In genomic region chr2:118182136-118182535, GRCm38 (mm10) we compare ENCODE assay signal across 29 mouse cellular contexts.
DNase-seq lines count a peak whose midpoint lies in the region; ATAC-seq and TF ChIP-seq lines count a peak whose summit lies in the region.
"Had no signal": no experiment of that assay in that cellular context is flagged by ENCODE, and none has a peak within 500 bp of the region (broad histone marks: within the 10 kb centered on the region; RNA-seq: fewer than 3 reads in every experiment).

No protein-coding gene starts in this region.

- no peak overlapping the region for H3K4me3 ChIP-seq in kidney, adult 2 months (ENCODE audit: insufficient read depth, low read depth, low read length)
- no peak overlapping the region for H3K4me3 ChIP-seq in kidney, embryonic 14.5 days (ENCODE audit: low read length)
- no peak overlapping the region for H3K4me3 ChIP-seq in hindbrain, embryonic 13.5 days
- H3K4me3 ChIP-seq in forebrain, embryonic 15.5 days: no peak overlapping the region
- H3K4me3 ChIP-seq: forebrain, embryonic 13.5 days; left cerebral cortex, adult 2 months; liver, embryonic 15.5 days; midbrain, embryonic 10.5 days; midbrain, embryonic 15.5 days; neural tube, embryonic 15.5 days; stomach, embryonic 15.5 days had no signal

- TF ChIP-seq POLR2A in kidney, adult 2 months (IDR thresholded peaks at IDR 0.05; ENCODE audit: low read depth, low read length): no peak

- no peak for ATAC-seq in kidney, embryonic 14.5 days (ENCODE audit: low FRiP score, low TSS enrichment)
- no peak for ATAC-seq in hindbrain, embryonic 13.5 days (ENCODE audit: low FRiP score)
- ATAC-seq in forebrain, embryonic 15.5 days (replicated peaks): no peak
- ATAC-seq: activated CD4-positive, CD25-positive, alpha-beta regulatory T cell, adult 4 months; forebrain, embryonic 13.5 days; midbrain, embryonic 15.5 days had no signal

- 38% methylated on average over 2 of the region's 2 CpGs for WGBS in kidney, adult 2 months
- 81% methylated on average over 2 of the region's 2 CpGs for WGBS in kidney, embryonic 14.5 days
- WGBS in hindbrain, embryonic 13.5 days: 94% methylated on average over 2 of the region's 2 CpGs
- 53% methylated on average over 2 of the region's 2 CpGs for WGBS in forebrain, embryonic 15.5 days

- H3K9ac ChIP-seq in kidney, embryonic 14.5 days (ENCODE audit: low read depth, low read length): no peak overlapping the region
- no peak overlapping the region for H3K9ac ChIP-seq in hindbrain, embryonic 13.5 days
- H3K9ac ChIP-seq in forebrain, embryonic 15.5 days (replicated peaks): no peak overlapping the region
- H3K9ac ChIP-seq: forebrain, embryonic 13.5 days; hindbrain, embryonic 14.5 days; liver, embryonic 15.5 days; lung, embryonic 14.5 days; midbrain, embryonic 15.5 days; neural tube, embryonic 15.5 days; stomach, embryonic 15.5 days had no signal

- TF ChIP-seq CTCF in kidney, adult 2 months (conservative IDR thresholded peaks at IDR 0.05; ENCODE audit: insufficient read depth, insufficient read length, low read depth, low read length): no peak

- H3K36me3 ChIP-seq in kidney, adult 2 months (ENCODE audit: control insufficient read depth, insufficient read depth, low read length): no peaks in the 10 kb centered on the region
- H3K36me3 ChIP-seq in kidney, embryonic 14.5 days (ENCODE audit: control insufficient read depth, insufficient read depth, low read length): no peaks in the 10 kb centered on the region
- no peaks in the 10 kb centered on the region for H3K36me3 ChIP-seq in hindbrain, embryonic 13.5 days
- H3K36me3 ChIP-seq in forebrain, embryonic 15.5 days: no peaks in the 10 kb centered on the region
- H3K36me3 ChIP-seq: liver, embryonic 15.5 days; midbrain, embryonic 10.5 days; midbrain, embryonic 15.5 days; neural tube, embryonic 15.5 days; stomach, embryonic 15.5 days had no signal

- peaks cover 12% of the 10 kb centered on the region for H3K4me1 ChIP-seq in kidney, adult 2 months (ENCODE audit: control insufficient read depth, insufficient read depth, low read length)
- no peaks in the 10 kb centered on the region for H3K4me1 ChIP-seq in kidney, embryonic 14.5 days (ENCODE audit: control insufficient read depth, insufficient read depth, low read length)
- no peaks in the 10 kb centered on the region for H3K4me1 ChIP-seq in hindbrain, embryonic 13.5 days (replicated peaks)
- 0 out of 2 replicates have a peak, but pooled peaks cover 3% of the 10 kb centered on the region for H3K4me1 ChIP-seq in forebrain, embryonic 15.5 days
- H3K4me1 ChIP-seq: liver, embryonic 15.5 days; stomach, embryonic 15.5 days had no signal

- H3K27ac ChIP-seq in kidney, adult 2 months (ENCODE audit: insufficient read depth, low read depth, low read length): peak overlapping the region; percentile 80
- no peak overlapping the region for H3K27ac ChIP-seq in kidney, embryonic 14.5 days (ENCODE audit: low read depth, low read length)
- H3K27ac ChIP-seq in hindbrain, embryonic 13.5 days: no peak overlapping the region
- no peak overlapping the region for H3K27ac ChIP-seq in forebrain, embryonic 15.5 days (replicated peaks)
- H3K27ac ChIP-seq: forebrain, embryonic 13.5 days; hindbrain, embryonic 14.5 days; left cerebral cortex, adult 2 months; liver, embryonic 15.5 days; midbrain, embryonic 15.5 days; neural tube, embryonic 15.5 days; stomach, embryonic 15.5 days had no signal

- peak; percentile 79 for DNase-seq in kidney, adult 2 months
- DNase-seq in kidney, adult 9 months: peak; percentile 67
- DNase-seq in kidney, postnatal 14 days: peak; percentile 36
- no peak for DNase-seq in urinary bladder, postnatal 10 days (ENCODE audit: low spot score)
- DNase-seq: adrenal gland, adult 2 months; B cell, adult 2 months; cerebellum, adult 8-10 months; cerebellum, postnatal 25 days; gastrocnemius, postnatal 25 days; heart, adult 18-20 months; heart, postnatal 4 days; layer of hippocampus, adult 9-11 months; lung, embryonic 14.5 days; lung, postnatal 14 days; retina, postnatal 1 day; right cerebral cortex, postnatal 25 days had no signal

- H3K27me3 ChIP-seq in kidney, adult 2 months (replicated peaks; ENCODE audit: control insufficient read depth, insufficient read depth, low read length): no peaks in the 10 kb centered on the region
- H3K27me3 ChIP-seq in kidney, embryonic 14.5 days (ENCODE audit: control insufficient read depth, insufficient read depth, low read length): no peaks in the 10 kb centered on the region
- no peaks in the 10 kb centered on the region for H3K27me3 ChIP-seq in hindbrain, embryonic 13.5 days
- H3K27me3 ChIP-seq in forebrain, embryonic 15.5 days: no peaks in the 10 kb centered on the region
- H3K27me3 ChIP-seq: forebrain, embryonic 13.5 days; liver, embryonic 15.5 days; midbrain, embryonic 15.5 days; neural tube, embryonic 15.5 days; stomach, embryonic 15.5 days had no signal

- no peaks in the 10 kb centered on the region for H3K9me3 ChIP-seq in kidney, embryonic 14.5 days (ENCODE audit: control insufficient read depth, low read length)
- no peaks in the 10 kb centered on the region for H3K9me3 ChIP-seq in hindbrain, embryonic 13.5 days
- H3K9me3 ChIP-seq in forebrain, embryonic 15.5 days: no peaks in the 10 kb centered on the region
- H3K9me3 ChIP-seq: forebrain, embryonic 13.5 days; liver, embryonic 15.5 days; midbrain, embryonic 15.5 days; neural tube, embryonic 15.5 days; stomach, embryonic 15.5 days had no signal

- H3K4me2 ChIP-seq in kidney, embryonic 14.5 days (replicated peaks; ENCODE audit: low read depth, low read length): no peak overlapping the region
- no peak overlapping the region for H3K4me2 ChIP-seq in hindbrain, embryonic 13.5 days
- H3K4me2 ChIP-seq in forebrain, embryonic 15.5 days (replicated peaks): no peak overlapping the region
- H3K4me2 ChIP-seq: forebrain, embryonic 13.5 days; heart, embryonic 11.5 days; hindbrain, embryonic 14.5 days; liver, embryonic 15.5 days; lung, embryonic 14.5 days; midbrain, embryonic 15.5 days; neural tube, embryonic 15.5 days; stomach, embryonic 15.5 days had no signal
